Mouse (Mus musculus) liver, embryonic 11.5 days (tissue): ENCODE measurements around the gene Slmap. TPM values are rescaled to one million over a fixed set of nuclear protein-coding genes. Genes with fewer than 3 reads are reported as not detected.
"Not testable (repeated sequence)": the region's sequence is repeated elsewhere in the genome, so short reads cannot be mapped to it uniquely, and the experiment has no call there.

Source experiments
- ATAC-seq: fragments of 200-750 bp; cut with Nextera tagmentation; replicated peaks from 2 replicates; pipeline ENCODE4 v1.8.0; 2017; ENCODE audit warnings: moderate number of reproducible peaks, mild to moderate bottlenecking, moderate TSS enrichment, moderate library complexity; ENCODE audit not compliant: low FRiP score
- DNase-seq: peaks from one replicate; pipeline ENCODE4 v3.0.0-alpha.2; 2017; ENCODE audit warnings: low spot score
- H3K27ac ChIP-seq: fragments of 300-500 bp; sonication (generic); 2 replicates; pipeline ENCODE4 v1.5.1; 2014; ENCODE audit warnings: mild to moderate bottlenecking, low read depth, low read length, control low read depth
- H3K27me3 ChIP-seq: fragments of 300-500 bp; sonication (generic); replicated peaks from 2 replicates; pipeline ENCODE4 v1.6.1; 2014; ENCODE audit warnings: low read length, mixed read lengths; ENCODE audit not compliant: control insufficient read depth, insufficient read depth
- H3K36me3 ChIP-seq: fragments of 300-500 bp; sonication (generic); 2 replicates; pipeline ENCODE4 v1.6.1; 2014; ENCODE audit warnings: mild to moderate bottlenecking, low read length, moderate library complexity, mixed read lengths; ENCODE audit not compliant: control insufficient read depth, insufficient read depth
- H3K4me1 ChIP-seq: fragments of 300-500 bp; sonication (generic); replicated peaks from 2 replicates; pipeline ENCODE4 v1.6.1; 2014; ENCODE audit warnings: low read length, mixed read lengths; ENCODE audit not compliant: control insufficient read depth, insufficient read depth
- H3K4me2 ChIP-seq: fragments of 300-500 bp; sonication (generic); 2 replicates; pipeline ENCODE4 v1.6.1; 2014; ENCODE audit warnings: mild to moderate bottlenecking, control low read depth, moderate library complexity
- H3K4me3 ChIP-seq: fragments of 300-500 bp; sonication (generic); 2 replicates; pipeline ENCODE4 v1.5.1; 2014; ENCODE audit warnings: low read depth, low read length, control low read depth
- H3K9ac ChIP-seq: fragments of 300-500 bp; sonication (generic); 2 replicates; pipeline ENCODE4 v1.6.1; 2014; ENCODE audit warnings: low read depth, low read length, control low read depth
- H3K9me3 ChIP-seq: fragments of 300-500 bp; sonication (generic); 2 replicates; pipeline ENCODE4 v1.6.1; 2016; ENCODE audit warnings: low read length, inconsistent platforms, mixed read lengths; ENCODE audit not compliant: control insufficient read depth
- whole genome bisulfite sequencing: fragments of 180-500 bp; shearing (Covaris S2); extraction: QIAGEN DNeasy Blood & Tissue Kit; methylation state at CpG from one replicate; pipeline ENCODE4 v1.1.7; 2014; 5-methylcytosine and 5-hydroxymethylcytosine counted together
- polyA plus RNA-seq: library from polyadenylated mRNA; unstranded; fragments of >200 nt; fragmentation: Nextera tagmentation; extraction: Ambion mirVana; gene quantifications from 2 replicates; pipeline ENCODE4 v1.2.1, GENCODE M21; 2014

The Slmap gene
- polyA plus RNA-seq, 1 experiment from 2014 or later, result 27.5 TPM

DNA sequence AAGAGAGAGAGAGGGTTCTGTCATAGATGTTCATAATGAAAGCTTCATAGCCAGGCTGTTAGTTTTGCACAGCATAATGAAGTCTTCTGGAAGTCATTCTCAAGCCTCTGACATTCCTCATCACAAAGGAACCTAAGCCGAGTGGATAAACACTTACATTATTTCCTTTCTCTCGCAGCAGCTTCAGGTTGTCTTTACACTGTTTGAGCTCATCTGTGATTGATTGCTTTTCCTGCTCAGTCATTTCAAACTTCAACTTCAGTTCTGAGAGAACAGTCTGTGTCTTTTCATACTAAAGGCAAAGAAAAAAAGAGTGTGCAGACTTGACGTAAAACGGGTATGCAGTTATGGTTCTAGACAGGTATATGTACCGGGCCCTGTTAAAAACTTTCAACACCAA lies 116.8 kb downstream of the Slmap start:
- WGBS, result 86% methylated on average over 5 of the region's 5 CpGs
- ATAC-seq (no peak), DNase-seq (no peak)
- Histone ChIP-seq H3K4me3 (no peak overlapping the region), H3K4me1 (no peaks in the 10 kb centered on the region), H3K9me3 (no peaks in the 10 kb centered on the region), H3K36me3 (peaks cover 10% of the 10 kb centered on the region), H3K27ac (no peak overlapping the region), H3K9ac (no peak overlapping the region), H3K4me2 (no peak overlapping the region), H3K27me3 (no peaks in the 10 kb centered on the region)

DNA sequence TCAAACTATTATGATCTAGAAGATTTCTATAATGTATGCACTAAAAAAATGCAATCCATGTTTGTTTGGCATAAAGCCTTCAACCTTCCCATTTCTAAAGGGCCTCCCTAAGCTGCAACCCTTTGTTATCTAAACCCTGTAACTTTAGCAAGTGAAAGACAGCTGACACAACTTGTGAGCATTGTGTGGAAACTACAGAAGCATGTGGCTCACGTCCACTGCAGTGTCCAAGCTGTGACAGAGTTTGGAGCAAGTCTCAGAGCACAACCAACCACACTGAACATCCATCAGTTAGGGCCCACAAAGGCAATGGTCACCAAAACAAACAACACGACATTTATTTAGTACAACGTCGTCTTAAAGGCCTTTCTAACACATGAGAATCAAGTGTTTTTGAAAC lies 117.6 kb downstream of the Slmap start:
- Histone ChIP-seq H3K36me3 (peaks cover 10% of the 10 kb centered on the region), H3K9ac (no peak overlapping the region), H3K4me2 (no peak overlapping the region), H3K4me3 (no peak overlapping the region), H3K27ac (no peak overlapping the region), H3K9me3 (no peaks in the 10 kb centered on the region), H3K27me3 (no peaks in the 10 kb centered on the region), H3K4me1 (no peaks in the 10 kb centered on the region)
- no peak for DNase-seq
- ATAC-seq, result no peak
- 87% methylated on average over 4 of the region's 4 CpGs for WGBS

DNA sequence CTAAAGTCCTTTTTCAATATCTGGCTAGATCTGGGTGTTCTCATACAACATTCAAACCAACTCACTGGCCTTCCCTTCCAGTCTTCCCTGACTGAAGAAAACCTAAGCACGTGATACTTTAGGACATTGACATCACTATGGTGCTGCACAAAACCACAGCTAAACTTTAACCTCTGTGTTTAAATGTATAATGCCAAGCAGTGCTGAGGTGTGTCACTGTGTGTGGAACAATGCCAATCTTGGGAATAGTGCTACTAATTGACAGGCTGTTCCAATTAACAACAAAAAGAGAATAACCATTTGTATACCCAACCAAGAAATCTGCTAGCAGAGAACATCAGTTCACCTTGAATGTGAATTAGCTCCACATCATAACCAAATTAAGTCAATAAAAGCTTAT lies 121.2 kb downstream of the Slmap start:
- DNase-seq (no peak), ATAC-seq (no peak)
- no peak overlapping the region for H3K27ac ChIP-seq
- H3K9ac ChIP-seq, result no peak overlapping the region
- no peaks in the 10 kb centered on the region for H3K9me3 ChIP-seq
- no peak overlapping the region for H3K4me2 ChIP-seq
- no peaks in the 10 kb centered on the region for H3K4me1 ChIP-seq
- no peaks in the 10 kb centered on the region for H3K27me3 ChIP-seq
- no peak overlapping the region for H3K4me3 ChIP-seq
- WGBS, result 86% methylated on average over 1 of the region's 1 CpGs
- H3K36me3 ChIP-seq, result 0 out of 2 replicates have a peak, but pooled peaks cover 3% of the 10 kb centered on the region

DNA sequence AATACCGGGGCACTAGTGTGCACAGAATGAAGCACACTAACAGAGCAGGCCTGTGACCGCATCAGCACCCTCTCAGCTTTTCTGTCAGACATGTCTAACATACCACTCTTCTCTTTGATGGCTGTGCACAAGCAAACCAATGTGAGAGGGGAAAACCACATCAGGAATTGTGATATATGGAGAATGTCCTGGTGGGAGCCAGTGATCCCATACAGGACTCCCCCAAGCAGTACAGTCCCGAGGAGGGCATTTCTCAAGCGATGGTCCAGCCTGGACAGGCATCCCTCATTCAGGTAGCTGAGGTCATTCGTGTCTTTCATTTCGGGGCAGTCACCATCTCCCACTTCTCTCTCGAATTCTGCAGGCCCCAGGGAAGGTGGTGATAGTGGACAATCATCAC lies 128.0 kb downstream of the Slmap start:
- H3K9me3 ChIP-seq, result no peaks in the 10 kb centered on the region
- H3K4me2 ChIP-seq, result no peak overlapping the region
- no peak overlapping the region for H3K4me3 ChIP-seq
- no peaks in the 10 kb centered on the region for H3K27me3 ChIP-seq
- no peak overlapping the region for H3K9ac ChIP-seq
- H3K36me3 ChIP-seq, result no peaks in the 10 kb centered on the region
- DNase-seq (no peak), ATAC-seq (no peak)
- 90% methylated on average over 7 of the region's 7 CpGs for WGBS
- no peak overlapping the region for H3K27ac ChIP-seq
- no peaks in the 10 kb centered on the region for H3K4me1 ChIP-seq

DNA sequence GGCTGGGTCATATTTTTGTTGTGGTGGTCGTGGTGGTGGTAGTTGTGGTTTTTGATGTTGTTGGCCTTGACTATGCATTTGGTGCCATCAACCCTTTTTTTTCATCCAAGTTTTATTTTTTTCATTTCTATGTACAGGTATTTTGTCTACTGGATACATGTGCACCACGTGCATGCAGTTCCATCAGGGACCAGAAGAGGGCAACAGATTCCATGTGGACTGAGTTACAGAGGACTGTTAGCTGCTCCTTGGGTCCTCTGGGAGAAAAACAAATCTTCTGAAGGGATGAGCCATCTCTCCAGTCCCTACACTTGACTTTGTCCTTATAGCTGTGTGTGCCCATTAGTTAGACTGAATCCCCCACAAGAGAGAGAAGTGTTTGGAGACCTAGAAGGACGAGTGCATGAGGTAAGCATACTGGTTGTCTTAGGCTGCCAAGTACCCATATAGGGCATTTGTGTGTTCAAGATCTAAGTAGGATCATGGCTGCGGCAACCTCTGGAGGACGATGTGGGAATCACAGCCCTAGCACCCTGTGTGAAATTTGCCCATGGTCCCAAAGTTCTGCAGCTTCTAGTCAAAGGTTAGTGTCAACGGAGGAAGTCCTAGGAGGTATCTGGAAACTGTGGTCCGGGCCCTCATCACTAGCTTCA lies 136.1 kb downstream of the Slmap start:
- no peak overlapping the region for H3K4me3 ChIP-seq
- no peaks in the 10 kb centered on the region for H3K4me1 ChIP-seq
- H3K9me3 ChIP-seq, result peaks cover 7% of the 10 kb centered on the region
- ATAC-seq (no peak), DNase-seq (no peak)
- H3K27me3 ChIP-seq, result no peaks in the 10 kb centered on the region
- H3K27ac ChIP-seq, result no peak overlapping the region
- peaks cover 3% of the 10 kb centered on the region for H3K36me3 ChIP-seq
- 89% methylated on average over 7 of the region's 7 CpGs for WGBS
- H3K4me2 ChIP-seq, result no peak overlapping the region
- H3K9ac ChIP-seq, result no peak overlapping the region

DNA sequence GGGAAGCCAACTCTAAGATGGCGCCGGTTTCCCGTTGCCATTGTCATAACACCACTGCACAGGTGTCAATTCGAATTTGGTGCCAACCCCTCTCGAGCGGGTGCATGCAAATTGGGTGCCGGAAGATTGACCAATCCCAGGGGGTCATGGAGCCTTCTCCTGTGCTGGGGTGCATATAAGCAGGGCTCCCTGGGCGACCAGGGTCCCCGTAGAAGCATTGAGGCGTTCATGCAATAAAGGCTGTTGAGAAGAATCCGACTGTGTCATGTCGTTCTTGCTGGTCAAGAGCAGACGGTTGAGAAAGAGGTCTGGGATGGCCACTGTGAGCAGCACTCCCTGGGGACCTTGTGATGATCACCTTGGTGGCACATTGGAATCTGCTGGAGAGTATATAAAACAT lies 142.9 kb downstream of the Slmap start:
- Histone ChIP-seq H3K36me3 (no peaks in the 10 kb centered on the region), H3K4me2 (no peak overlapping the region), H3K27me3 (no peaks in the 10 kb centered on the region), H3K9ac (no peak overlapping the region), H3K9me3 (0 out of 2 replicates have a peak, but pooled peaks cover 3% of the 10 kb centered on the region), H3K27ac (no peak overlapping the region), H3K4me1 (no peaks in the 10 kb centered on the region), H3K4me3 (no peak overlapping the region)
- DNase-seq (no peak), ATAC-seq (no peak)
- 86% methylated on average over 13 of the region's 13 CpGs for WGBS

DNA sequence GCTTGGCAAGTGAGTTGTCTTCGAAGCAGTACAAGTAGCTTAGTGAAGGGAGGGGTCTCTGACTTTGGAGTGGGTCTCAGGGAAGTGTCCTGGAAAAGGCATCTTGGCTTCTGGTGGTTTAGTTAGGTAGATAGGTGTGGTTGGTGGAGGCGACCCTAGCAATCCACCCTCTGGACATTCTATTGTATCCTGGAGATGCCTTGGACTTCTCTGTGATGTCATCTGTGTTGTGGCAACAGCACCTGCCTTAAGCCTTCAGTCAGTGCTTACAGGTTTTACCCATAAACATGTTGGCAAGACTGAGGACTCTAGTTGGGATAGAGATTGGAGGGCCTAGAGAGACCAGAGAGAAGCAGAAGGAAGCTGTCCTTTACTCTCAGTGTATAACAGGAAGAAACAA lies 145.8 kb downstream of the Slmap start:
- not testable (repeated sequence) for H3K9me3 ChIP-seq, H3K4me1 ChIP-seq, H3K27me3 ChIP-seq, DNase-seq, H3K4me3 ChIP-seq, ATAC-seq, H3K36me3 ChIP-seq, H3K9ac ChIP-seq, H3K27ac ChIP-seq, H3K4me2 ChIP-seq
- WGBS, result 84% methylated on average over 2 of the region's 2 CpGs

DNA sequence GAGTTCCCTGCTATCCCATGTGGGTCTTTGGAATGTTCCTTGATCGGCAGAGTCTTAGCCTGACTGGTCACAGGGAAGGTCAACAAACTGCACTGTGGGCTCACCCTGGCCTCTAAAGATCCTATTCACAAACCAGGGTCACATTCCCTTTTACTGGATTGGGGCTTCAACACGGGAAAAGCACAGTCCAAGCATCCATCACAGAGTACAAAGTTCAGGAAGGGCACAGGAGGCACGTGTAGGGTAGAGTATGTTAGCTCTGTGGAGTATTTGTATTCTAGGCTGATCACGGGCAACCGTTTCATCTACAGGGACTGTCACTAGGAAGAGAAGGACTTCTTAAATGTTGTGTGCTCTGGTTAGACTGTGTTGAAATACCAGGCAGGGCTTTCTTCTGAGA lies 147.7 kb downstream of the Slmap start:
- WGBS, result 54% methylated on average over 4 of the region's 5 CpGs
- ATAC-seq, H3K4me1 ChIP-seq, H3K27me3 ChIP-seq, H3K36me3 ChIP-seq, H3K27ac ChIP-seq, DNase-seq, H3K4me3 ChIP-seq, H3K9me3 ChIP-seq, H3K4me2 ChIP-seq, H3K9ac ChIP-seq: not testable (repeated sequence)

DNA sequence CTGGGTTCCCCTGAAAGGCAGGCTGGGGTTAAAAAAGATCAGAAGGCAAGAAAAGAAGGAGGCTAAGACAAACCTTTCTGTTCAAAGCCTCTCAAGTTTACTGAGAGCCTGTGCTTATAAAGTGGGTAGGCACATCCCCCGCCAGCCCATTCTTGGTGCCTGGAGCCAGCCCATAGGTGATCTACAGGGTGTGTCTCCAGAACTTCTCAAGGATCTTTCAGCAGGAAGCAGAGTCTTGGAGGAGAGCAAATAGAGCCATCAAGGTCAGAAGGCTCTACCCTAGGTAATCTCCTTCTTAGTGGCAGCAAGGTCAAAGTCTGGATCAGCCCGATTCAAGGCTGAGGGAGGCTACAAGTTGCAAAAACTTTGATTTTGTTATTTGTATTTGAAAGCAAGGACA lies 149.1 kb downstream of the Slmap start:
- not testable (repeated sequence) for ATAC-seq, DNase-seq, H3K4me3 ChIP-seq, H3K9ac ChIP-seq, H3K27me3 ChIP-seq, H3K27ac ChIP-seq, H3K36me3 ChIP-seq, H3K4me1 ChIP-seq, H3K4me2 ChIP-seq, H3K9me3 ChIP-seq
- 89% methylated on average over 2 of the region's 2 CpGs for WGBS
